Mouse (Mus musculus) right cerebral cortex, postnatal 14 days (tissue): ENCODE results near the gene 9430097D07Rik.

ENCODE experiments used
- DNase-seq: peaks from one replicate; pipeline ENCODE4 v3.0.0; 2022

Gene 9430097D07Rik

DNA sequence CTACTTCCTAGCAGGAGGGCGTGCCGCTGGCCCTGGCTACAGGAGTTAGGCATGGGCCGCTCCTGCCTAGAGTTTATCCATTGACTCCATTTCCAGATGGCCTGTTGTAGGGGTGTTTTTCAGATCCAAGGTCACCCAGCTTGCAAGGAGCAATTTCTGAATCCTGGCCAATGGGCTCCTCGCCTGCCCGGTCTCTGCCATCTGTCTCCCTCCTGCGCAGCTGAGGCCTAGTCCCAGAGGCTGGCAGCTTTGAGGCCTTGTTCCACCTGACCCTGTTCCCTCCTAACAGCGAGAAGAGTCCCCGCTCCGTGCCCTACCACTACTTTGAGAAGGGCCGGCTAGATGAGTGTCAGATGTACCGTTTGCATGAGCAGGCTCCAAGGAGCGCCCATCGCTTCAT lies 21.2 kb upstream of the 9430097D07Rik start:
- DNase-seq = no peak

GRCm38 (mm10) chr2:32591249-32591648 lies 15.8 kb upstream of the 9430097D07Rik start:
- DNase-seq = no peak

DNA sequence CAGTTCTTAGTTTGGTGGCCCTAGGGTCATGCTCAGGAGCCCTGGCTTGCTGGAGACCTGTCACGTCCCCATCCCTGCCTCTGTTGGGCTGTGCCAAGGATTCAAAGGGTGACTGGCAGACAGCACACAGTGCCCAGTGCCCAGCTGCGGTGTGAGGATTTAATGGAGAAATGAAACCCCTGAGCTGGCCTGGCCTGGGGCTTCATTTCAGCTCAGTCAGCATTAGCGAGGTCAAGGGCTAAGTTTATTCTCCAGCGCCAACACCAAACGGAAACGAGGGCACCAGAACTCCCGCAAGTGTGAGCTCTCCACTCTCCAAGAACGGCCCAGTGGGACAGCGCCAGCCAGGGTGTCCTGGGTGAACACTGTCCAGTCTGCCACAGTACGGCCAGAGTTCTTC lies 14.7 kb upstream of the 9430097D07Rik start:
- no peak for DNase-seq

DNA sequence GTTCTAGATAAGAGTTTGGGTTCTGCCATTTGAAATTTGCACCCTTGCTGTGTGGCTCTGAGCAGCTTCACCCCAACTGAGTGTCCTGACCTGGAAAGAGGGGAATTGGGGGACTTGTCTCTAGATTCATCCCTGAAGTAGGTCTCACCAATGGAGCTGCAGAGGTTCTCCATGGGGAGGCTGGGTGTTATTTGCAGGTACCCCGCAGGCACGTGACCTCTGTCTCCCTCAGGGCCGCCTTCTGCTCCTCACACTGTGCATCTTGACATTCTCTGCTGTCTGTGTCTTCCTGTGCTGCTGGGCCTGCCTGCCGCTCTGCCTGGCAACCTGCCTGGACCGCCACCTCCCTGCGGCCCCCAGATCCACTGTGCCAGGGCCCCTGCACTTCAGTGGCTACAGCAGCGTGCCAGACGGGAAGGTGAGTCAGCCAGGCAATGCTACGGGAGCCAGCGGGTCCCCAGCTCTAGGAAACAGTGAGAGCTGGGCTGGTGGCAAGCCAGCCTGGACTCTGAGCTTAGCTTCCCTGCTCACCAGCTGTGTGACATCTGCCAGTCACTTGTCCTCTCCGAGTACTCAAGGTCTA lies 13.8 kb upstream of the 9430097D07Rik start:
- DNase-seq = peak; percentile 54

GRCm38 (mm10) chr2:32587731-32588321 lies 12.3 kb upstream of the 9430097D07Rik start:
- DNase-seq = no peak

GRCm38 (mm10) chr2:32586871-32587351 lies 11.4 kb upstream of the 9430097D07Rik start, which contains the start of gene St6galnac4:
TSS of gene St6galnac4 (plus strand) at chr2:32587095.
- peak; percentile 92 for DNase-seq

- no peak for DNase-seq
These were observed 9.7 kb upstream of the 9430097D07Rik start for GRCm38 (mm10) chr2:32585149-32585714.

DNA sequence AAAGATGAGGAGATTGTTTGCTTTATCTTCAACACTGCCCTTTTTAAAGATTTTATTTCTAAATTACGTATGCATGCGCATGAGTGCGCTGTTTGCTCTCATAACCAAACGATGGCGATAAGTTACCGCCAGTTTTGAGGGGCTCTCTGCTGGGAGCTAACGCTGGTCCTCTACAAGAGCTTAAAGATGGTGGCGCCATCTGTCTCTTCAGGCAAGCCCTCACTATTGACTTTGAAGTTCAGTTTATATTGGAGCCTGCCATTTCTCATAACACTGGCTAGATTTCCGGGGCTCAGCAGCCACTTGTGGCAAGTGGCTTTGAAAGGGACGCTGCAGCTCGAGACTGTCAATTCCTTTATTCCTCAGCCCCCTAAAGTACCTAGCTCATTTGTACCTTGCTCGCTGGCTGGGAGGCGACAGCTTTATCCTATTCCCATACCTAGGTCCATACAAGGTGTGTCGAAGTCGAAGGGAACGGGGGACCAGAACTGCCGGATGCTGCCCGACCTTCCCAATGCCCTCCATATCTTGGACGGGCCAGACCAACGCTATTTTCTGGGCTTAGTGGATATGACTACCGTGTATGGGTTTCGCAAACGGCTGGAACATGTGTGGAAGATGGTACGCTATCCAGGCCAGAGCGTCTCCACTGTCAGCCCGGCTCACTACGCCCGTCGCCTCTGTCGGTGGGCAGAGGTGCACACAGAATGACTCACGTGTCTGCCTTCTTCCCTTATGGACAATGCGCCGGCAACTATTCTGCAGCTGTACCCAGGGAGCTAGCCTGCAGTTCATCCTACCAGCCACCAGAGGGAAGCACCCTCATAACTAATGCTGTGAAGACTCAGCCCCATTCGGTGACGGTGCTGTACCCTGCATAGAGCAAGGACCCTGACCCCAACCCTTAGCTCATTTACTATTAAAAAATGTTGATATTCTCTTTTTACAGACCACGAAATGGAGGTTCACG lies 7.6 kb upstream of the 9430097D07Rik start:
- DNase-seq = peak; percentile 73

DNA sequence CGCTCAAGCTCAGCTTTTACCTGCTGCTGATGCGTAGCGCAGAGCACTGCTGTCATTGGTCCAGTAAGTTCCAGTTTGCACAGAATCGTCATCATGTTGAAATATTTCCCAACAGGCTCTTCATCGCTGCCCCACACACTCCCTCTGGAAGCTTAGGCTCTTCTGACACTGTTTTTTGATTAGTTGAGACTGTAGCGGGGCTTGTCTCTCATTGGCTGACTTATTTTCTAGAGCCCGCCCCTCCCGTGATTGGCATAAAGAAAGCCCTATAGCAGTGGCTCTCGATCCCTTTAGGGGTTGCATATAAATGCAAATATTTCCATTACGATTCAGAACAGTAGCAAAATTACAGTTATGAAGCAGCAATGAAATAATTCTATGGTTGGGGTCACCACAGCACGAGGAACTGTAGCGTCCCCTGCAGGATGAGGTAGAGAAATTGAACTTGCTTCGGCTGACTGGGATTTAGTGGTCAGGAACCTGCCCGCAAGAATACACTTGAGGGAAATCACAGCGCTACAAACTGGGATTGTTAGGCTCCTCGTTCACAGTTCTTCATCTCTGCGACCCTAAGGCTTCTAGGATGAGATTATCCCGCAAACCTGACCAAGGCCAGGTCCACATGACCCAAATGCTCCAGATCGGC lies 6.1 kb upstream of the 9430097D07Rik start:
- peak; percentile 64 for DNase-seq

DNA sequence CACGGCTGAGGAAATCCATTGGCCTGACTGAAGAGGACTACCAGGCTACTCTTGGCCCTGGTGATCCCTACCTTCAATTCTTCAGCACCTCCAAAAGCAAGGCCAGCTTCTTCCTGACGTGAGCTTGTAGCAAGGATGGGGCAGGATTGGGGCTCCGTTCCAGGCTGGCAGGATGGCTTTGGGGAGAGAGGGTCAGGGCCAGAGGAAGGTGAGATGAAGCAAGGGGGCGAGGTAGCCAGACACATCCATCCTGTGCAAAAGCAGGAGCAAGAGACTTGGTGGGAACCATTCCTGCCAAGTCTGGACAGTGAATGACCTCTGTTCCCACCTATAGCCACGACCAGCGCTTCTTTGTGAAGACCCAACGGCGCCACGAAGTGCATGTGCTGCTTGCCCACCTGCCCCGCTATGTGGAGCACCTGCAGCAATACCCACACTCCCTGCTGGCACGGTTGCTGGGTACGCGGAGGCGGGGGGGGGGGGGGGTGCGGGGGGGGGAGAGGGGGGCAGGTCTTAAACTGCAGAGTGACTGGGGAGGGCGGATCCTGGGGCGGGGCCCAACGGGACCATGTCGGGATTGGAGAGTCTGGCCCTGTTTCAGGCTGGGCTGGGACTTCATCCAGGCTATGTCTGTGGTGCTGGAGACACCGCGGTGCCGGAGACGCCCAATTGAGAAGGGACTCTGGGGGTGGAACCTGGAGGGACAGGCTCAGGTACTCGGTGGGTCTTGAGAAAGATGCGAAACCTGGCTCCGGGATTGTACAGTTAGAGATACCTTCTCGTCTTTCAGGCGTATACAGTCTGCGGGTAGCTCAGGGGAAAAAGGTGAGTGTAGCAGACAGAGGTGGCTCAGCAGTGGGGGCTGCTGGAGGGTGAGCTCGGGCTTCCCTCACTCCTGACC lies 2.9 kb upstream of the 9430097D07Rik start:
- DNase-seq = peak; percentile 62

- DNase-seq = no peak
These were observed 1.0 kb upstream of the 9430097D07Rik start for GRCm38 (mm10) chr2:32576532-32576931.

DNA sequence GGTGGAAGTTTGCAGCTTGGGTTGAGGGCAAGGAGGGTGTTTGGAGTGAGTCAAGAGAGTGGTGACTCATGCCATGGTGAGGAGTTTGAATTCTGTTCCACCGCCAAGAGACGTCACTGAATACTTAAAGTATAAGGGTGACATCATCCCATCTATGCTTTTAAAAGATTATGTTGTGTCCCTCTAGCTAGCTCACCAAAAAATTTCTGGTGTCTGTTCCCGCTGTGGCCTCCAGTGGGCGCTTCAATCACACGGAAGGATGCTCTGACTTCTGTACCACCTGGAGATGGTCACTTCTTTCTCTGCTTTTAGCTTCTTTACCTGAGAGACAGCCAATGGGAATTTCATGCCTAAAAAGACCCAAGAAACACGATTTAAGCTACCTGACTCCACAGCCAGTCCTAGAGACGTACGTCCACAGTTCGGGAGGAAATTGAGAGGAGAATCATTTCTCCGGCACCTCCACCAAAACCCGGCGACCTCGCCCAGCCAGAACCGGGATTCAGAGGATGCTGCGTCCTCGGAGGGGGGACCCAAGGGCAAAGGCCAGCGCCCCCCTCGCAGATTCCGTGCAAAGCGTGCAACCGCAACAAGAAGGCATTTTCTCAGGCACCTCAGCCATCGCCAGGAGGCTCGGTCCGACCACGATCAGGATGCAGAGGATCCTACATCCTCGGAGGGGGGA lies 441 bp downstream of the 9430097D07Rik start:
- DNase-seq = peak; percentile 69

GRCm38 (mm10) chr2:32574497-32574896 lies 987 bp downstream of the 9430097D07Rik start, which contains the start of gene Pip5kl1:
TSS of gene Pip5kl1 (plus strand) at chr2:32574797.
- no peak for DNase-seq

DNA sequence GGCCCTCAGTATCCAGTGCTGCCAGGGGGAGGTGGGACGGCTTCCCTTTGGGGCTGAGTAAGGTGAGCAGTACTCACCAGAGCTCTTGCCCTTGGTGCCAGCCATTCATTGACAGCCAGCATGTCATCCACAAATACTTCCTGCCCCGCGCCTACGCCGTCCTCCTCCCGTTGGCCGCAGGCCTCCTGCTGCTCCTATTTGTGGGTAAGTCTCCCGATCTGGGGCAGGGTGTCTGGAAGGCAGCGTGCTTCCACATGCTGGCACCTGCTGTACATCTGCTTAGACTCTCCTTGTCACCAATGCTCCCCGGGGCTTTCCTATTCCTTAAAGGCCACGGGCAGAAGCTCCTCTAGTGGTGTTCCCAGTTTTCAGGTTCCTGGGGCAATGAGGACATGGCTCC lies 3.3 kb downstream of the 9430097D07Rik start:
- no peak for DNase-seq

DNA sequence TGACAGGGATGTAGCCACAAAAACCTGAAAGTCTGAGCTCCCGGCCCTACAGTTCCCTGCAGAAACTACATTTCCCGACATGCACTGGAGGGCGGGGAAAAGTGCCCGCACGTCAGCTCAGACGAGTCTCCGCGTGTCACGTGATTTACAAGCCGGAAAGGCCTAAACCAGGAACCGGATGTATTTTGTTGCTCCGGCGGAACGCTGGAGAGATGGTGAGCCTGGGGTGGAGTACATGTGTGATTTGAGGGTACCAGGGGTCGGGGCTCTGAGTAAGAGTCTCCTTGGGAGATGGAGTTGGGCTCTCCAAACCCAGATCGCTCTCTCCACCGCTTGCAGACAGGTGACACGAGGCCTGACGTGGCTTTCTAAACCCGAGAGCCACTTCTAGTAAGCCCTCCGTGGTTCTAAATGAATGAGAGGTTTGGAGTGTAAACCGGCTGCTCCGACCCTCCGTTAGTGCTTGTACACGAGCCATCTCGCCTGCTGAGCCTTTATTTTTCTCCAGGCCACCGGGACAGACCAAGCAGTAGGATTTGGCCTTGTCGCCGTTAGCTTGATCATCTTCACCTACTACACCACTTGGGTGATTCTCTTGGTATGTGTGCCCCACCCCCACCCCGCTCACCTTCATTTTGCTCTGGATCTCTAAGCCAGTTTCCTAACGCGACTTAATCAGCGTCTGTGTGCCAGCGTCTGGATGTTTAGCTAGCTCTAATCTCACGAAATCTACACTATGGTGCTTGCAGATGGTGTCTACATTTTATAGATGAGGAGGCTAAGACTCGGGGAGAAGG lies 4.6 kb downstream of the 9430097D07Rik start, which contains the start of gene Dpm2:
Gene Dpm2 (plus strand): TSS at position 161 of the 797 bp plus-strand sequence.
- DNase-seq = peak; percentile 87

GRCm38 (mm10) chr2:32568941-32569340 lies 6.5 kb downstream of the 9430097D07Rik start:
- DNase-seq = no peak

DNA sequence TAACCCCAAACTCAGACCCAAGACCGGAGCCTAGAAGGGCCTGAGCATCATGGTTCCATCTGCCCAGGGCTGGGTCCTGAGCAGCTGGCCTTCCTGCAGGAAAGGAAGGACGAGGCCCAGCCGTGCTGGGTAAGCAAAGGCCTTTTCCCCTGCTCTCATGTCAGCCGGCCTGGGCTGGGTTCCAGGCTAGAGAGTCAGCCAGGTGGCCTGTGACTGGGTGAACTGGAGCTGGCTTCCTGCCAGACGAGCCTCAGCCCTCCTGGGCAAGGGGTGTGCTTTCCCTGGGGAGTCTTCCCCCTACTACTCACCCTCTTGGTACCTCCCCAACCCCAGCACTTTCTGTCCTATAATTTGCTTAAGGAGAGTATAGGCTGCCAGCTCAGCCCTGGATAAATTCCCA lies 7.3 kb downstream of the 9430097D07Rik start:
- DNase-seq = no peak

- DNase-seq = peak; percentile 56
These were observed 8.9 kb downstream of the 9430097D07Rik start for GRCm38 (mm10) chr2:32566536-32567063.

GRCm38 (mm10) chr2:32559570-32559969 lies 15.9 kb downstream of the 9430097D07Rik start:
- DNase-seq = no peak

GRCm38 (mm10) chr2:32556019-32556418 lies 19.5 kb downstream of the 9430097D07Rik start:
- DNase-seq = no peak
